Mouse (Mus musculus): Measurements from ENCODE around the gene Kif26b.

The Kif26b gene

GRCm38 (mm10) chr1:178540247-178540646, 11.3 kb downstream of the Kif26b start:
- DNase-seq (ENCODE audit: low spot score) = no peak

- no peak for DNase-seq (ENCODE audit: low spot score)
These were observed 13.5 kb downstream of the Kif26b start for GRCm38 (mm10) chr1:178542415-178542814.

- no peak for DNase-seq (ENCODE audit: low spot score)
These were observed 14.3 kb downstream of the Kif26b start for GRCm38 (mm10) chr1:178542990-178543944.

GRCm38 (mm10) chr1:178544585-178544984, 15.7 kb downstream of the Kif26b start:
- no peak for DNase-seq (ENCODE audit: low spot score)

DNA sequence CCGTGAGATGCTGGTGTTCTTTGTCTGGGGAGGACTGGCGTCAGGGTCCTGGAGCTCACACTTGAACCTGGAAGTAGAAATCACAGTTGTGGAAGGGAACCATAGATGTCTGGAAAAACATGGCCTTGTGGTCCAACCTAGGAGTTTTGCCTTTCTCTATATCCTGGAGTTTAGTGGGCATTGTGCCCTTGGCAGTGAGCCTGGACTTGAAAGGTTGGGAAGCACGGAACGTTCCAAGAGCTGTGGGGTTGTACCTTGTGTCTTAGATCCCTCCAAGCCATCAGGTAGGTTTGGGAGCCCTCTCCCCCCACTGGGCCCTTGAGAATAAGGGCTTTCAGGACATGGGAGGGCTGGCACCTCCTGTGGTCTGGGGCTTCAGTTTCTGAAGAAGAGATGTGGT, 20.7 kb downstream of the Kif26b start:
- DNase-seq (ENCODE audit: low spot score) = no peak

- DNase-seq (ENCODE audit: low spot score) = no peak
These were observed 21.6 kb downstream of the Kif26b start for GRCm38 (mm10) chr1:178550477-178551047.

GRCm38 (mm10) chr1:178552278-178552897, 23.5 kb downstream of the Kif26b start:
- DNase-seq (ENCODE audit: low spot score) = no peak

GRCm38 (mm10) chr1:178552898-178553284, 24.0 kb downstream of the Kif26b start:
- no peak for DNase-seq (ENCODE audit: low spot score)

- DNase-seq (ENCODE audit: low spot score) = no peak
These were observed 27.3 kb downstream of the Kif26b start for GRCm38 (mm10) chr1:178556226-178556625.

GRCm38 (mm10) chr1:178560043-178560442, 31.1 kb downstream of the Kif26b start:
- no peak for DNase-seq (ENCODE audit: low spot score)

DNA sequence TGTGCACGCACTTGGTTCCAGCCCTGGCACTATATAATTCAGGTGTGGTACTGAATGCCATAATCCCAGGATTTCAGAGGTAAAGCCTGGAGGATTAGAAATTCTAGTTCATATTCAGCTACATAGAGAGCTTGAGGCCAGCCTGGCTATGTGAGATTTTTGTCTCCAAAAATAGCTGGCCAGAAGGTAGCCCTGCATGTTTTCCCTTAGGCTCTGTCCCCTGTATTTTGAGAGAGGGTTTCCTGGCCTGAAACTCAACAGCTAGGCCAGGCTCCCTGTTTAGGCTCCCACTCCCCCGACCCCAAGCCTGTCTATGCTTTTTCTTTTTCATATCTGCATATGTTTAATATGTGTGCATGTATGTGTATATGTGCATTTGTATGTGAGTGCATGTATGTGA, 34.9 kb downstream of the Kif26b start:
- no peak for DNase-seq (ENCODE audit: low spot score)

DNA sequence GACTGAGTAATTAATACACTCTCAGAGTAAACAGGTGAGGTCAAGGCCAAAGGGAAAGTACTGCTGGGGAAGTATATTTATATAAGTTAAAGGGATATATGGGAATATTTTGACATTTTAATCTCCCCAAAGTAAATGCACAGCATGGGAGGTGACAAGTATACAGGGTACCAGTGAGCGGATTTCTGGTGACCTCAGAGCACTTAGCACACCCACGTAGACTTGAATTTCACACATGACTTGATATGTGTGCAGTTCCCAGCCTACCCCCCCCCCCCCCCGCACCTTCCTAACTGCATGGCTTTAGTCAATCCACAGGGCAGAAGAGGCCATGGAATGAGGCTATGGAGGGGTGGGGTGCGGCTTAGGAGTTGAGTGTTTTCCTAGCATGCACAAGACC, 35.9 kb downstream of the Kif26b start:
- no peak for DNase-seq (ENCODE audit: low spot score)

DNA sequence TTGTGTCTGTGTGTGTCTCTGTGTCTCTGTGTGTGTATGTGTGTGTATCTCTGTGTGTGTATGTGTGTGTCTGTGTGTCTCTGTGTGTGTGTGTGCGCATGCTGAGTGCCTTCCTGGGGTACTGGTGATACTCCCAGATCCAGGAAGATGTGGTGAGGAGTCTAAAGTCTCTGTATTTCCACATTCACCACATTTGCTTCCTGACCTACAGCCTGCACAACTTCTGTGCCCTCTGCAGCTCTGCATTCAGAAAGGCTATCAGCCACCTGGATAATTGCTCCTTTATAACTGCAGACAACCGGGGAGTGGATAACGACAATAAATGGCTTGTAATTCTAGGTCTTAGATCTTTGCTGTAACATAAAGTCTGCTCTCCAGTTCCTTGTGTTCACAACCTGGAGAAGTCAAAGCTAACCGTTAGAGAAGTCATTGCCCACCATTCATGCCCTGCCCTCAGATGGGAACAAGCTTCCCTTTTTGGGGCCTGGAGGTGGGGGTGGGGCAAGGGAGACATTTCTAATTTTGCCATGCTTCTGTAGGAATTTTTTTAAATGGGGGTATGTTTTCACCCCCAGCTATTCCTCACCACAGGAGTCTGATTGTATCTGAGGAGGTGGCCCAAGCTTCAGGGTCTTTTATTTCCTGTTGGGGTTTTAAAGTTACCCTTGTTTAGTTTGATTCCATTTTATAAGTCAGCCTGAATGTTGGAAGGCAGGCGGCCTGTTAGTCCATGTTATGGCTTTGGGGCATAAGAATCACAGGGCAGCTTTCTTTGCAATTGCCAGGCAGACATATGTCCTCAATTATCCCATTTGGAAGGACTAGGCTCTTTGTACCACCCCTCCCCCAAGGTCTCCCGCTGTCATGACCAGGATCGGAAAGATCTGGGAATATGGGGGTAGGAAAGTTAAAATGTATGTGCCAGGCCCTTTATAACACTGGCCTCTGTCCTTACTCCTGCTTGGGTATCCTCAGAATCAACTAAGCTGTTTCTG, 39.9 kb downstream of the Kif26b start:
- DNase-seq (ENCODE audit: low spot score) = no peak

GRCm38 (mm10) chr1:178571009-178571408, 42.1 kb downstream of the Kif26b start:
- no peak for DNase-seq (ENCODE audit: low spot score)

DNA sequence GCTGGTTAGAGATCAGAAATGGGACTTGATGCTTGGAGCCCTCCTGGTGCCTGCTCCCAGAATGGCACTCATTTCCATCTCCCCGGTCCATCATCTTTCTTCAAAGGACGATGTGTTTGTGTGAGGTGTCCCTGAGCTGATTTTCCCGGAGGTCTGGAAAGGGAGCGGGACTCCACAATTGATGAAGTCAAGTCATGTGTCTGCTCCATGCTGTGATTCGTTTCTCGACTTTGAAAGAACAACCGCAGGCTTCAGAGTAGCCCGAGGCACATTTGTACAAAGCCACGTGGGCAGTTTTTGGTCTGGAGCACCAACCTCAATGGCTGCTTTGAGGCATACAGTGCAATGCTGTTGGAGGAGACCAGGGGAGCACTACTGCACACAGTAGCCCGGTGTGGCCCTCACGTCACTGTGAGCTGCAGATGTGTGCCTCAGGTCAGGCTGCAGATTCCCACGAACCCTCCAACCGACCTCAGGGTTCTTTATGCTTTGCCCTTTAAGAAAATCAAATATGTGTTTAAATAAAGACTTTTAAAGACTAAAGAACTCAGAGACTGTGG, 43.0 kb downstream of the Kif26b start:
- no peak for DNase-seq (ENCODE audit: low spot score)

DNA sequence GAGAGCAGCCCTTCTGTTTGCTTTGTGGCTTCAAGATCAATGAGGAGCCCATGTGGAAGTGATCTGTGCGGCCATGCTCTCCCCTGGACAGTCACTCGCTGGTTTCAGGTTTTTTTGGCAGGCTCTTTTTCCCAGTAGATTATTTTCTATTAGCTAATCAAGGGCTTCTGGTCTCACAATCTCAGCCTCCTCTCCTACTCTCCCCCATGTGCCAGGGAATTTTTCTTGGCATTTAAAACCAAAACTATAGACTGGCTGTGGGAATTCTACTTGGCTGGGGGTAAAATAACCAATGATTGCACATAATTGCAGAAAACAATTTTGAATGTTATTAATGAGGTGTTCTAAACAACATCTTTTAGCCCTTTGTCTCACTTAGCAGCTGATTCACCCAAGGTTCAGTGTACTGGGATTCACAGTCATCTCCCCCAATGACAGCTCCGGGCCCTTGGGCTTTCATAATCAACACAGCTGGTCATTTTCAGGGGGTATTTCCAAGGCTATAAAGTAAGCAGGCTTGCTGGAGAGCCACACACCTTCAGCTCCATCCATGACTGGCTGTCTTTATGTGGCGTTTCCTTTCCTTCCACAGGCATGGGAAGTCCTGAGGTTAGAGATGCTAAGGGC, 44.6 kb downstream of the Kif26b start:
- DNase-seq (ENCODE audit: low spot score) = no peak

DNA sequence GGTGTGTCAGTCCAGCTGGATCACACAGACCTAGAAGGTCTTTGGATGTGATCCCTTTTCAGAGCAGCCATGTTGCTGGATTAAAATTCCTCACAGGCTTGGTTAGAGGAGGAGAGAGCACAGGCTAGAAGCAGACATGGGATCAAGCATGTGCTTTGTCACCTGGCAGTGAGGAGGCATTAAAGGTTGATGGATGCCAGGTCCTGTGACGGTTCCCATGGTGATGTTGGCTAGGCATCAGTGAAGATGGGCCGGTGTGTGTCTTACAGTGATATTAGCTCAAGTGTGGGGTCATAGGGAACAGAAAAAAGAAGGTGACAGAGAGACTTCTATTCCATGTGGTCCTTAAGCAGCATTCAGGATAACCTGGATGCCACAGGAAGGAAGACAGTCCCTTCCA, 46.8 kb downstream of the Kif26b start:
- no peak for DNase-seq (ENCODE audit: low spot score)

GRCm38 (mm10) chr1:178576926-178577325, 48.0 kb downstream of the Kif26b start:
- DNase-seq (ENCODE audit: low spot score) = peak; percentile 71

GRCm38 (mm10) chr1:178585366-178586020, 56.6 kb downstream of the Kif26b start:
- DNase-seq (ENCODE audit: low spot score) = no peak
